Mouse (Mus musculus) brown adipose tissue, adult 24 weeks (tissue): ENCODE measurements at regions not wholly inside any gene's neighbourhood (a gene's known extent, or its start where the extent isn't known, plus 50 kb on each side); places are given as distances from the start of the nearest gene placed in this dataset.

Experiments
- H3K27ac ChIP-seq: fragments of 200-500 bp; replicated peaks from 2 replicates; pipeline ENCODE4 v1.5.1; 2012; ENCODE audit warnings: low read depth, mild to moderate bottlenecking, low read length
- H3K4me1 ChIP-seq: fragments of 200-500 bp; 2 replicates; pipeline ENCODE4 v1.6.1; 2012; ENCODE audit warnings: low read length, mixed read lengths; ENCODE audit not compliant: control insufficient read depth, insufficient read depth, insufficient read length
- H3K4me3 ChIP-seq: fragments of 200-500 bp; 2 replicates; pipeline ENCODE4 v1.5.1; 2012; ENCODE audit warnings: low read depth, mild to moderate bottlenecking, low read length, moderate library complexity; ENCODE audit not compliant: insufficient read depth

GRCm38 (mm10) chr5:51917812-51918448 is 272.4 kb downstream of the Dhx15 start:
- Histone ChIP-seq H3K4me3 (no peak overlapping the region), H3K4me1 (no peaks in the 10 kb centered on the region), H3K27ac (no peak overlapping the region)

DNA sequence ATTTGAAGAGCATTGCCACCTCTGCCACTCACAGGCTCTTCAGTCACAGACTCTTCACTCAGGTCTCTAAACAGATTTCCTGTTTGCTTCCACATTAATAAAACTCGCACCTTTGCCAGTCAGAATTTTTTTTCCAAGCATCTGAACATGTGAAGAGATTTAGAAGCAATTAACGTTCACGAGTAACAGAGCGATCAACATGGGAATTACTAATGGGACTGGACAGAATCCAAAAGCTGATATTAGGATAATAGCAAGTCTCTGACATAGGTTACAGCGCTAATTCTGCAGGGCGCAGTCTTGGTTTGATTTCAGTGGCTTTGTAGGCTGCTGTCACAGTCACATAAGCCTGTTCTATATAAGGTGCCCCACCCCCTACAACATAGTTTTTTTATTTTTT is 275.6 kb downstream of the Dhx15 start:
- no peak overlapping the region for H3K27ac ChIP-seq

DNA sequence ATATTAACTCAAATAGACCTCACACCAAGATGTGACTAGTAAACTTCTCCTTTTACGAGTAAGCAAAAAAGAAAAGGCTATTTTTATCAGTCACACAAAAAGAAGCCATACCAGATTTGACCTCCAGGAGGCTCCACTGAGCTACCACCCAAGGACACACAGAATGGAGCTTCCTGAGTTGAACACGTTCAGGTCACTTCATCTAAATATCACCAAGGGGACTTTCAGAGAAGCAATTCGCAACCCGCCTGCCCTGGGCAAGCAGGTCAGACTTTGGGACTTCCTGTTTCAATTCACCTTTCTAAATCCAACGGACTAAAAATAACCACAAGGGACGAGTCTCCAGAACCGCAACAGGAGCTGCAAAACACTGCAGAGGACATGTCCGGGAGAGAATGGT is 281.5 kb downstream of the Dhx15 start:
- Histone ChIP-seq H3K27ac (no peak overlapping the region), H3K4me3 (peak overlapping the region; percentile 24), H3K4me1 (no peaks in the 10 kb centered on the region)

More for the DNA sequence above, 275.6 kb downstream of the Dhx15 start:
- no peak overlapping the region for H3K4me3 ChIP-seq
- H3K4me1 ChIP-seq, result no peaks in the 10 kb centered on the region

GRCm38 (mm10) chr5:51906315-51907109 is 283.8 kb downstream of the Dhx15 start:
- Histone ChIP-seq H3K4me3 (no peak overlapping the region), H3K27ac (no peak overlapping the region), H3K4me1 (no peaks in the 10 kb centered on the region)

DNA sequence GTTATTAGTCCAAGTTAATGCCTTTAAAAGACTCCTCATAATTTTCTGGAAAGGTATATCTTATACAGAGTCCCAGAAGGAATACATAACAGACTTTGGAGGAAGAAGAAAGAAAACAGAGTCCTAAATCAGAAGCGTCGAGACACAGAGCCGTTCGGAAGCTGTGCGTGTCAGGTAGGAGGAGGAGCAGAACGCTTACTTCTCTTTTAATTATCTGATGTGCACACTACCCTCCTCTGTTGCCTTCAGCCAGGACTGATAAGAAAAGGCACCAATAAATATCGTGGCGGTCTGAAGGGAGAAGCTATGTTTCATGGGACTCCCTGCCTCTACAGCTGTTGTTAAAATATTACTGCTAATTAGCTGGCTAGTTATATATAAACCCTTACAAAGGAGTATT is 296.2 kb downstream of the Dhx15 start:
- no peaks in the 10 kb centered on the region for H3K4me1 ChIP-seq
- no peak overlapping the region for H3K27ac ChIP-seq
- H3K4me3 ChIP-seq, result no peak overlapping the region

DNA sequence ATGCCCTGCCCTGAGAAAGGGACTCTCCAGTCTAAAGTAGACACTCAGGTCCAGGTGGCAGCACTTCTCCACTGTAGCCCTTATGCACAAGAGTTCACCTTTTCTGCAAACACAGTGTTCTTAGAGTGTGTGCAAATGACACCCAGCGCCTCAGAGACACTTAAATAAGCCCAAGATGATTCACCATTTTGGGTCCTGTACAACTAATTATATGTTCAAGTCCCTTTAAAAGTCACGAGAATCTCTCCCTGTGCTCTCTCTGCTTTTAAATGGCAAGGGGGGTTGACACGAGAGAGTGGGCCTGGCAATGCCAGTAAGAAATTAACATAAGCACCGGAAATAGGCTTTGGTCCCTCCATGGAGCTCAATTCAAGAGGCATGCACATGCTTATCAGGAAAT is 299.0 kb downstream of the Dhx15 start:
- Histone ChIP-seq H3K4me3 (no peak overlapping the region), H3K4me1 (no peaks in the 10 kb centered on the region), H3K27ac (no peak overlapping the region)

GRCm38 (mm10) chr5:51888404-51888803 is 301.9 kb downstream of the Dhx15 start:
- Histone ChIP-seq H3K4me3 (no peak overlapping the region), H3K27ac (no peak overlapping the region), H3K4me1 (no peaks in the 10 kb centered on the region)

GRCm38 (mm10) chr5:51882594-51882993 is 307.7 kb downstream of the Dhx15 start:
- Histone ChIP-seq H3K4me3 (no peak overlapping the region), H3K27ac (no peak overlapping the region), H3K4me1 (no peaks in the 10 kb centered on the region)

DNA sequence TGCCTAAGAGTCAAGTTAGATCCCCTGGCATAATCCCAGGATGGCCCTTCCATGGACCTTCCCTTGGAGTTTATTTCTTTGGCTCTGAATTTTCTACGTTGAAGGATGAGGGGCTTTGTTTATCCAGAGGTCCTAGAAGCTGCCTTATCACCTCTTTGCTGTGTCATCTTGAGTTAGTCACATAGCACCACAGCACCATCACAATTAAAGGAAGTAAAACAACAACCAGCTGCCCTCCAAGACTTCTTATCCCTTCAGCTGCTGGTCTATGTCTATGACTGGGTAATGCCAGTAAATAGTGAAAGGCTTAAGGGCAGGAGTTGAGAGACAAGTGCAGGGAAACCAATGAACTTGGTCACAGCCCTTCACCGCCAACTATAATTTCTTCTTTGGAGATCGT is 308.1 kb downstream of the Dhx15 start:
- Histone ChIP-seq H3K27ac (no peak overlapping the region), H3K4me1 (no peaks in the 10 kb centered on the region), H3K4me3 (no peak overlapping the region)

GRCm38 (mm10) chr5:51876846-51877245 is 309.3 kb upstream of the Ppargc1a start:
- 0 out of 2 replicates have a peak, but pooled peaks cover 3% of the 10 kb centered on the region for H3K4me1 ChIP-seq
- H3K27ac ChIP-seq, result no peak overlapping the region
- H3K4me3 ChIP-seq, result no peak overlapping the region

DNA sequence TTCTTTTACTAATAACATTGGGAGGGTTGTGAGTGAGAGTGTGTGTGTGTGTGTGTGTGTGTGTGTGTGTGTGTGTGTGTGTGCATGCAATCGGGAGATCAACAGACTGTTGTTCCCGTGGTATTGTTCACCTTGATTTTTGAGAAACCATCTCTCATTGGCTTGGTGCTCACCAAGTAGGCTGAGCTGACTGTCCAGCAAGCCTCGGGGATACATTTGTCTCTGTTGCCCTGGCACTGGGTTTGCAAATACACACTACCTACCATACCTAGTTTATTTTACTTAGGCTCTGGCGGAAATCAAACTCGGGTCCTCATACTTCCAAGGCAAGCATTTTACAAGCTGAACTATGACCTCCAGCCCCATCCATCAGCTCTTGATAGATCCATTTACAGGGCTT is 306.0 kb upstream of the Ppargc1a start:
- H3K4me3 ChIP-seq, result no peak overlapping the region
- H3K27ac ChIP-seq, result peak overlapping the region; percentile 34; the same call in 1 of the 2 replicates

GRCm38 (mm10) chr5:51871735-51872134 is 304.2 kb upstream of the Ppargc1a start:
- Histone ChIP-seq H3K4me3 (no peak overlapping the region), H3K4me1 (peaks cover 4% of the 10 kb centered on the region; the same call in 1 of the 2 replicates), H3K27ac (no peak overlapping the region)

More for the DNA sequence above, 306.0 kb upstream of the Ppargc1a start:
- H3K4me1 ChIP-seq, result 0 out of 2 replicates have a peak, but pooled peaks cover 3% of the 10 kb centered on the region

DNA sequence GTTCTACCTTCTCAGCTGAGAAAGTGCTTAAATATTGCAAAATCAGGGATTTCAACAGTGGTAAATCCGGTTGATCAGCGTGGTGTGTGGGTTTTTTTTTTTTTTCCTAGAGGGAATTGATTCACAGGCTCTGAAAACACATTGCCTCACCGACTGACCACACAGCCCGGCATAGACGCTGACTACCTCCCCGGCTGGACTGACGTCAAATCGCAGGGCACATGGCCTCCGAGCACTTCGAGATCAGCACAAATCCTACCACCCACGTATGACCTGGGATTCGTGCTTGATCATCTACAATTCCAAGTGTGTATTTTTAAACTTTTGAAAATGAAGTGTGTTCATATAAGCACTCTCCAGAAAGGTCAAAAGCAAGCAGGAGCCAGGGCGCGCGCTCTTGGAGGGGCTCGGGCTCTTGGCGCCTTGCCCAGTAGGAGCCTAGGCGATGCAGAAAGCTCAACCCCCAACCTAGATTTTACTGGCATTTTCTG is 300.7 kb upstream of the Ppargc1a start:
- peak overlapping the region; percentile 41; the same call in 1 of the 2 replicates for H3K4me3 ChIP-seq
- peak overlapping the region; percentile 95 for H3K27ac ChIP-seq
- peaks cover 4% of the 10 kb centered on the region; the same call in 1 of the 2 replicates for H3K4me1 ChIP-seq

DNA sequence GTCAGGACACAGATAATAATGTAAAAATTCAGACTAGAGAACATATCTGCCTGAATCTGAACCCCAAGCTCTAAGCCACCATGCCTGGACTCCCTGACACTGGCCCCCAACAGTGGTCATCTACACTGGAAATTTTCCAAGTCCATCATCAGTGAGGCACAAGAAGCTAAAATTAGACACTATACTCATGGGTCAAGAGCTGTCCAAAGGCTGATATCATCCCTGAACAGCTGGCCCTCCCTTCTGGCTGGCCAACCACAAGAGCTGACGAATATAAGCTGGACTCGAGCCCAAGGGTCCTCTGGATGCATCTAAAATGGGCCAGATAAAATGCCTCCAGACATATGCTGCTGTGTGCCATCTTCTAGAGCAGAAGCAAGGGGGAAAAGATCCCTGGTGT is 298.5 kb upstream of the Ppargc1a start:
- Histone ChIP-seq H3K27ac (no peak overlapping the region), H3K4me1 (peaks cover 2% of the 10 kb centered on the region; the same call in 1 of the 2 replicates), H3K4me3 (no peak overlapping the region)

DNA sequence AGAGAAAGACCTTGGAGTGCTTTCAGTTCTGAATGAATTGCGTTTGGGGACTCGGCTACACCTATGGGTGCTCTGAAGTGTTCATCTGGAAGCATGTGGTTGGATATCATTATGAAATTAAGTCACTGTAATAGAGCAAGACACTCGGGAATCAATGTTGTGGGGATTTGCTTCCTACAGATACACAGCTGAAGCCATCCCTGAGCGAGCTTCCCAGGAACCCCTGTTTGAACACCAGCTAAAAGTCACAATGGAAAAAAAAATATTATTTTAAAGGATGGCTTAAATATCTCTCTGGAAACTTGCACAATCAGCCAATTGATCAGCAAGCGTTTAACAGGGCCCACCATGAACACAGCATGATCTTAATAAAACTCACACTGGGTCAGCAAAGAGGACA is 293.0 kb upstream of the Ppargc1a start:
- Histone ChIP-seq H3K4me3 (no peak overlapping the region), H3K27ac (no peak overlapping the region), H3K4me1 (no peaks in the 10 kb centered on the region)
